Mouse (Mus musculus): ENCODE measurements around the gene Hdac7.

Hdac7 gene

GRCm38 (mm10) chr15:97788821-97789220 lies 55.5 kb downstream of the Hdac7 start:
- WGBS: 18% methylated on average over 6 of the region's 6 CpGs

- WGBS: 47% methylated on average over 19 of the region's 19 CpGs
Observed at GRCm38 (mm10) chr15:97787799-97788667, 56.3 kb downstream of the Hdac7 start.

- WGBS: 73% methylated on average over 7 of the region's 7 CpGs
Observed at GRCm38 (mm10) chr15:97787148-97787798, 57.0 kb downstream of the Hdac7 start.

- WGBS: 33% methylated on average over 10 of the region's 10 CpGs
Observed at GRCm38 (mm10) chr15:97786412-97787112, 57.7 kb downstream of the Hdac7 start.

- WGBS: 66% methylated on average over 9 of the region's 9 CpGs
Observed at GRCm38 (mm10) chr15:97785731-97786411, 58.4 kb downstream of the Hdac7 start.

- 3% methylated on average over 45 of the region's 45 CpGs for WGBS
Observed at GRCm38 (mm10) chr15:97784561-97785161, 59.6 kb downstream of the Hdac7 start.

GRCm38 (mm10) chr15:97784092-97784559 lies 60.2 kb downstream of the Hdac7 start:
- WGBS: under 1% methylated on average over 37 of the region's 39 CpGs

- WGBS: 20% methylated on average over 9 of the region's 9 CpGs
Observed at GRCm38 (mm10) chr15:97782749-97783105, 61.6 kb downstream of the Hdac7 start.

- WGBS: 32% methylated on average over 24 of the region's 24 CpGs
Observed at GRCm38 (mm10) chr15:97781961-97782748, 62.1 kb downstream of the Hdac7 start.

- 56% methylated on average over 12 of the region's 12 CpGs for WGBS
Observed at GRCm38 (mm10) chr15:97780611-97781031, 63.7 kb downstream of the Hdac7 start.

- WGBS: 95% methylated on average over 1 of the region's 1 CpGs
Observed at GRCm38 (mm10) chr15:97779576-97779975, 64.7 kb downstream of the Hdac7 start.

- 83% methylated on average over 8 of the region's 8 CpGs for WGBS
Observed at GRCm38 (mm10) chr15:97778311-97779098, 65.8 kb downstream of the Hdac7 start, which contains the start of gene Slc48a1. TSS of gene Slc48a1 (plus strand) at chr15:97778520.

GRCm38 (mm10) chr15:97776919-97777318 lies 67.4 kb downstream of the Hdac7 start:
- WGBS: 90% methylated on average over 6 of the region's 6 CpGs

GRCm38 (mm10) chr15:97776514-97776913 lies 67.8 kb downstream of the Hdac7 start:
- 19% methylated on average over 8 of the region's 8 CpGs for WGBS

GRCm38 (mm10) chr15:97773961-97774370 lies 70.3 kb downstream of the Hdac7 start:
- 68% methylated on average over 5 of the region's 5 CpGs for WGBS

GRCm38 (mm10) chr15:97773108-97773507 lies 71.2 kb downstream of the Hdac7 start:
- 44% methylated on average over 5 of the region's 5 CpGs for WGBS

- 87% methylated on average over 8 of the region's 8 CpGs for WGBS
Observed at GRCm38 (mm10) chr15:97770280-97770679, 74.0 kb downstream of the Hdac7 start.

GRCm38 (mm10) chr15:97768192-97768591 lies 76.1 kb downstream of the Hdac7 start:
- WGBS: 5% methylated on average over 18 of the region's 18 CpGs
